Mouse (Mus musculus) spleen, postnatal 36 days (tissue): Measurements from ENCODE around the gene Snrpb2.

Experiments
- DNase-seq, 2 experiments: peaks; one replicate each; pipeline ENCODE4 v3.0.0; 2022; ENCODE audit warnings: low spot score in 2 of 2, mixed read lengths in 1 of 2

Gene Snrpb2

GRCm38 (mm10) chr2:143094761-143095160, 31.9 kb downstream of the Snrpb2 start:
- DNase-seq: no peak

- no peak for DNase-seq
These were observed 34.3 kb downstream of the Snrpb2 start for GRCm38 (mm10) chr2:143097170-143097569.

GRCm38 (mm10) chr2:143113859-143114258, 51.0 kb downstream of the Snrpb2 start:
- DNase-seq: no peak

DNA sequence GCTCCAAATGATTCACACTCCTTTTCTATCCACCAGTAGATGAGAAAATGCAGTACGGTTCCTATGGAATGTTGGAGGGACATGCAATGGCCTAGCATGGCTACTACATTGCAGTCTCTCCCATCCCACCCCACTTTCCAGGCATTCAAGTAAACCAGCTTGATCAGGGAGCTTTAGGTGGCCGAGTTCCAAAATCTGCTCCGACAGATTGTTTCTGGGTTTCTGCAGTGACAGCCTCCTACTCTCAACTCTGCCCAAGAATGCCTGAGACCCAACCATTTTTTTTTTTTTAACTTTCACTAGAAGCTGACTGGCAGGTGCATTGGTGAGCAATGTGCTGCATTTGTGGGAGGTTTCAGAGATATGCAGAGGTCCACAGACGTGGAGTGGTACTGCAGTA, 51.9 kb downstream of the Snrpb2 start:
- DNase-seq: no peak

- DNase-seq: no peak
These were observed 54.6 kb downstream of the Snrpb2 start for GRCm38 (mm10) chr2:143117453-143117852.

DNA sequence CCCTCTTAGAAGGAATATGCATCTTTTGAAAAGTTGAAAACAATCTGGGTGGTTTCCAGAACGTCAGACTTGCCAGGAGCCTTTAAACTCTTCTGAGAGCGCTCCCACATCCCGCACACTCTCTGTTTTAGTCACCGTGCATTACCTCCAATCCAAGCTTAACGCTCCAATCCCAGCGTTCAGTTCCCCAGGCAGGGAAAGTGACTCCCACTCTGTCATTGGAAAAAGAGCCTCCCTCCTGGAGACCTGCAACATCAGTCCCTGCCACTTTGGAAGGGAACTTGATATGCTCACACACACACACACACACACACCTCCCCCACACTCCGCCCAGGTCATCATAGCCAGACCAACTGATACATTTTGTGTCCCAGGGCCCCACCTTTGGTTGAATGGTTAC, 55.4 kb downstream of the Snrpb2 start:
- no peak for DNase-seq
